Comparison of ENCODE assay signal across 24 mouse cellular contexts in genomic region chr5:30204441-30204840, GRCm38 (mm10). TPM values are rescaled to one million over a fixed set of nuclear protein-coding genes. Genes with fewer than 3 reads are reported as not detected.
"Had no signal": no experiment of that assay in that cellular context is flagged by ENCODE, and none has a peak within 500 bp of the region (broad histone marks: within the 10 kb centered on the region; RNA-seq: fewer than 3 reads in every experiment).

No protein-coding gene starts in this region.

- DNase-seq: heart, postnatal 10 days; heart, postnatal 14 days; heart, postnatal 4 days; kidney, adult 11 months; kidney, adult 18-20 months; kidney, adult 2 months; kidney, adult 8-10 months; kidney, adult 9 months; kidney, postnatal 10 days; kidney, postnatal 14 days; kidney, postnatal 25 days; kidney, postnatal 36 days; kidney, postnatal 4 days; layer of hippocampus, adult 9-11 months; layer of hippocampus, postnatal 36 days had no signal

RNA-seq across cellular contexts. Expression of gene Adgrf3, which starts 1.1 kb away (rescaled TPM):
- total RNA-seq: hematopoietic stem cell, adult 5-6 weeks; layer of hippocampus, adult 18-20 months; layer of hippocampus, adult 2 months; layer of hippocampus, adult 8-10 months; layer of hippocampus, postnatal 10 days; layer of hippocampus, postnatal 14 days; layer of hippocampus, postnatal 25 days; layer of hippocampus, postnatal 36 days; left cerebral cortex, adult 2 months; left cerebral cortex, adult 8-10 months had no signal
